Mouse (Mus musculus): Measurements from ENCODE around the gene 4930572O03Rik. TPM values are rescaled to one million over a fixed set of nuclear protein-coding genes. Genes with fewer than 3 reads are reported as not detected.
A peak's percentile ranks its signal among the peaks of the same experiment; 100 is the strongest.
"Not testable (repeated sequence)": the region's sequence is repeated elsewhere in the genome, so short reads cannot be mapped to it uniquely, and the experiment has no call there.

The 4930572O03Rik gene
- polyA plus RNA-seq, 1 experiment from 2014 or later: not detected

GRCm38 (mm10) chr5:15603008-15603407 lies 53.9 kb downstream of the 4930572O03Rik start:
- H3K27me3 ChIP-seq (ENCODE audit: control insufficient read depth, insufficient read depth, low read length); ATAC-seq (ENCODE audit: low FRiP score); H3K4me1 ChIP-seq (replicated peaks; ENCODE audit: control insufficient read depth, insufficient read depth, low read length); H3K27ac ChIP-seq (ENCODE audit: low read depth, low read length); DNase-seq (ENCODE audit: low spot score); H3K4me2 ChIP-seq (replicated peaks; ENCODE audit: low read depth, low read length); H3K4me3 ChIP-seq (ENCODE audit: low read depth, low read length); H3K36me3 ChIP-seq (ENCODE audit: control insufficient read depth, insufficient read depth, low read length); H3K9ac ChIP-seq (ENCODE audit: low read depth, low read length): not testable (repeated sequence)
- H3K9me3 ChIP-seq (ENCODE audit: control insufficient read depth, low read length): peaks cover 12% of the 10 kb centered on the region
- 48% methylated on average over 2 of the region's 2 CpGs for WGBS

DNA sequence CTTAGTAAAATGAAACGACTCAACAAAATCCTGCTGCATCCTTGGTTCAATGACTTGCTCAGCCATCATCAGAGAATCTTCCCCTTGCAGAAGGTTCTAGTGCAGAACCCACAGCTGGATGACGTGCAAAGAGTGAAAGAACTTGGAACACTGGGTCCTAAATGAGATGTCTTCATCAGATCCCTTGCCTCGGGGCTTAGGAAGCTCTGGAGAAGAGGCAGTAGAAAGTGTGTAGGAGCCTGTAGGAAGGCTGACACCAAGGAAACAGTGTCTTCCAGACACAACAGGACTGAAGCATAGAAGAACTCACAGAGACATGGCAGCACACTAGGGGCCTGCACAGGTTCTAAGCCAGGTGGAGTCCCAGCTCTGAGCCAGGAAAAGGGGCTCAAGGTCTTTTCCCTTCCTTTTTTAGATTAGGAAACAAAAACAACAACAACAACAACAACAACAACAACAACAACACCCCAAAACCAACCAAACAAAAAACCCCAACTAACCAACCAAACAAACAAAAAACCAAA lies 54.4 kb downstream of the 4930572O03Rik start:
- not testable (repeated sequence) for H3K4me3 ChIP-seq (ENCODE audit: low read depth, low read length); H3K9ac ChIP-seq (ENCODE audit: low read depth, low read length); H3K36me3 ChIP-seq (ENCODE audit: control insufficient read depth, insufficient read depth, low read length); H3K4me2 ChIP-seq (replicated peaks; ENCODE audit: low read depth, low read length); ATAC-seq (ENCODE audit: low FRiP score); H3K4me1 ChIP-seq (replicated peaks; ENCODE audit: control insufficient read depth, insufficient read depth, low read length); H3K27ac ChIP-seq (ENCODE audit: low read depth, low read length); H3K27me3 ChIP-seq (ENCODE audit: control insufficient read depth, insufficient read depth, low read length)
- 65% methylated on average over 3 of the region's 3 CpGs for WGBS
- peaks cover 12% of the 10 kb centered on the region for H3K9me3 ChIP-seq (ENCODE audit: control insufficient read depth, low read length)
- peak; percentile 1 for DNase-seq (ENCODE audit: low spot score)

Other genes starting within 250 kb of the 4930572O03Rik start
- not detected in 2 replicates for gene Gm21149, start 180.5 kb downstream of the 4930572O03Rik start, polyA plus RNA-seq (2014; fragmentation: Nextera tagmentation; extraction: Ambion mirVana)
- gene Gm21190, start 127.8 kb downstream of the 4930572O03Rik start, polyA plus RNA-seq (2014; fragmentation: Nextera tagmentation; extraction: Ambion mirVana): not detected in 2 replicates
- gene Gm21083, start 79.7 kb downstream of the 4930572O03Rik start, polyA plus RNA-seq (2014; fragmentation: Nextera tagmentation; extraction: Ambion mirVana): not detected in 2 replicates
- gene Speer4d, start 38.0 kb downstream of the 4930572O03Rik start, polyA plus RNA-seq (2014; fragmentation: Nextera tagmentation; extraction: Ambion mirVana): not detected in 2 replicates
- not detected in 2 replicates for gene Speer4c, start 57.2 kb upstream of the 4930572O03Rik start, polyA plus RNA-seq (2014; fragmentation: Nextera tagmentation; extraction: Ambion mirVana)